Mouse (Mus musculus) right cerebral cortex, postnatal 4 days (tissue): ENCODE data around the gene Slc51a.
"Not testable (repeated sequence)": the region's sequence is repeated elsewhere in the genome, so short reads cannot be mapped to it uniquely, and the experiment has no call there.

Experiments
- DNase-seq: peaks from one replicate; pipeline ENCODE4 v3.0.0-alpha.2; 2022

Slc51a gene

GRCm38 (mm10) chr16:32464908-32465307 is 22.8 kb downstream of the Slc51a start:
- DNase-seq = no peak

- no peak for DNase-seq
Observed at GRCm38 (mm10) chr16:32463426-32463825, 24.3 kb downstream of the Slc51a start.

GRCm38 (mm10) chr16:32462950-32463349 is 24.7 kb downstream of the Slc51a start:
- no peak for DNase-seq

- DNase-seq = no peak
Observed at GRCm38 (mm10) chr16:32461713-32462112, 26.0 kb downstream of the Slc51a start.

GRCm38 (mm10) chr16:32460518-32460917 is 27.2 kb downstream of the Slc51a start:
- no peak for DNase-seq

GRCm38 (mm10) chr16:32457589-32458386 is 29.9 kb downstream of the Slc51a start:
- peak; percentile 5 for DNase-seq

- no peak for DNase-seq
Observed at GRCm38 (mm10) chr16:32456761-32457160, 30.9 kb downstream of the Slc51a start.

- no peak for DNase-seq
Observed at GRCm38 (mm10) chr16:32456086-32456485, 31.6 kb downstream of the Slc51a start.

GRCm38 (mm10) chr16:32454646-32455045 is 33.0 kb downstream of the Slc51a start:
- DNase-seq = no peak

GRCm38 (mm10) chr16:32453102-32453501 is 34.6 kb downstream of the Slc51a start:
- DNase-seq = no peak

- no peak for DNase-seq
Observed at GRCm38 (mm10) chr16:32450133-32450532, 37.5 kb downstream of the Slc51a start.

GRCm38 (mm10) chr16:32449665-32450064 is 38.0 kb downstream of the Slc51a start:
- DNase-seq = no peak

- no peak for DNase-seq
Observed at GRCm38 (mm10) chr16:32446563-32447138, 41.0 kb downstream of the Slc51a start.

- no peak for DNase-seq
Observed at GRCm38 (mm10) chr16:32445558-32445957, 42.1 kb downstream of the Slc51a start.

- not testable (repeated sequence) for DNase-seq
Observed at GRCm38 (mm10) chr16:32444615-32445014, 43.1 kb downstream of the Slc51a start.

- no peak for DNase-seq
Observed at GRCm38 (mm10) chr16:32441432-32441831, 46.2 kb downstream of the Slc51a start.

- DNase-seq = no peak
Observed at GRCm38 (mm10) chr16:32437266-32437665, 50.4 kb downstream of the Slc51a start.

GRCm38 (mm10) chr16:32436657-32437056 is 51.0 kb downstream of the Slc51a start:
- DNase-seq = no peak

GRCm38 (mm10) chr16:32434691-32435090 is 53.0 kb downstream of the Slc51a start:
- DNase-seq = no peak

- DNase-seq = no peak
Observed at GRCm38 (mm10) chr16:32434066-32434465, 53.6 kb downstream of the Slc51a start.

GRCm38 (mm10) chr16:32433138-32433537 is 54.5 kb downstream of the Slc51a start:
- DNase-seq = no peak

GRCm38 (mm10) chr16:32431926-32432325 is 55.8 kb downstream of the Slc51a start:
- no peak for DNase-seq

GRCm38 (mm10) chr16:32431047-32431591 is 56.6 kb downstream of the Slc51a start:
- no peak for DNase-seq

GRCm38 (mm10) chr16:32430474-32431046 is 57.1 kb downstream of the Slc51a start, which contains the start of gene Pcyt1a:
Pcyt1a (plus strand) TSS chr16:32430921.
- peak; percentile 91 for DNase-seq
